Mouse (Mus musculus): ENCODE measurements around the gene Sf1. TPM values are rescaled to one million over a fixed set of nuclear protein-coding genes. Genes with fewer than 3 reads are reported as not detected.
A peak's percentile ranks its signal among the peaks of the same experiment; 100 is the strongest.

The Sf1 gene
- polyA plus RNA-seq, 1 experiment, result 140 TPM

- Histone ChIP-seq H3K27me3 (ENCODE audit: control insufficient read depth) (peaks cover 56% of the 10 kb centered on the region), H3K36me3 (ENCODE audit: control insufficient read depth) (no peaks in the 10 kb centered on the region), H3K9me3 (ENCODE audit: control insufficient read depth, low read length) (no peaks in the 10 kb centered on the region), H3K4me3 (replicated peaks) (peak within 1 kb of the TSS; percentile 48), H3K4me1 (ENCODE audit: control insufficient read depth) (peaks cover 6% of the 10 kb centered on the region)
- TF ChIP-seq GATA1 (IDR thresholded peaks at IDR 0.05; ENCODE audit: low read length) (no peak), TAL1 (IDR thresholded peaks at IDR 0.05; ENCODE audit: low read length) (no peak)
Observed at GRCm38 (mm10) chr19:6418233-6418879, 54.9 kb downstream of the Sf1 start, which contains the start of gene Nrxn2. TSS of gene Nrxn2 (plus strand) at chr19:6418731.

DNA sequence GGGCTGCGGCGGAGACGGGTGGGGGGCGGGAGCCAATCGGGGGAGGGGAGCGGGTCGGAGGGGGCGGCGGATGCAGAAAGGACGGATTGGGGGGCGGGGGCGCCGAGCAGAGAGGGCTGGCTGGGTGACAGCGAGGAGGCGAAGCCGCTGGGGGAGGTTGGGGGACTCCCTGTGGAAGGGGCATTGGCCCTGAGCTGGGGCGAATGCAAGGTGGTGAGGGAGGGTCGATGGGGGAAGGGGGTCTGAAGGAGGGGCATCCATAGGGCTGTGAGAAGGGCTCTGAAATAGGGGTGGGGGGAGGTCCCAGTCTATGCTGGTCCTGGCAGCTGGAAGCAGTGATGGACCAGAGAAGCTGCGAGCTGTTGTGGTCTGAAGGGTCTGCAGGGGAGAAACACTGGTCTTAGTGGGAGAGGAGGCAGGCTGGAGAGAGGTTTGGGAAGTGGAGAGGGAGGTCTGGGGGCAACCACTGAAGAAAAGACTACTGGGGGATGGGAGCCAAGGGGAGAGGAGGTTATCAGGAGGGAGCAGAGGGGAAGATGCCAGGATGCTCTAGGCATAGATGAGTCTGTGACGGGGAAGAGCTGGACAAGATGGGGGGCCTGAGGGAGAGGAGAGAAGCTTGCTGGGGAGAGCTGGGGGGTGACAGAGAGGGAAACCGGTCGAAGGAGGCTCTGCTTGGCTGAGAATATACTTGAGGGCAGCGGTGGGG is 55.6 kb downstream of the Sf1 start:
- H3K9me3 ChIP-seq (ENCODE audit: control insufficient read depth, low read length), result no peaks in the 10 kb centered on the region
- TF ChIP-seq GATA1 (IDR thresholded peaks at IDR 0.05; ENCODE audit: low read length) (no peak), TAL1 (IDR thresholded peaks at IDR 0.05; ENCODE audit: low read length) (no peak)
- H3K4me1 ChIP-seq (ENCODE audit: control insufficient read depth), result peaks cover 6% of the 10 kb centered on the region
- H3K27me3 ChIP-seq (ENCODE audit: control insufficient read depth), result peaks cover 62% of the 10 kb centered on the region
- H3K36me3 ChIP-seq (ENCODE audit: control insufficient read depth), result no peaks in the 10 kb centered on the region
- H3K4me3 ChIP-seq (replicated peaks), result no peak overlapping the region

GRCm38 (mm10) chr19:6419805-6420310 is 56.4 kb downstream of the Sf1 start:
- no peak overlapping the region for H3K4me3 ChIP-seq (replicated peaks)
- TF ChIP-seq TAL1 (IDR thresholded peaks at IDR 0.05; ENCODE audit: low read length), result no peak
- TF ChIP-seq GATA1 (IDR thresholded peaks at IDR 0.05; ENCODE audit: low read length), result no peak
- H3K4me1 ChIP-seq (ENCODE audit: control insufficient read depth), result peaks cover 6% of the 10 kb centered on the region
- H3K9me3 ChIP-seq (ENCODE audit: control insufficient read depth, low read length), result no peaks in the 10 kb centered on the region
- H3K27me3 ChIP-seq (ENCODE audit: control insufficient read depth), result peaks cover 68% of the 10 kb centered on the region
- H3K36me3 ChIP-seq (ENCODE audit: control insufficient read depth), result no peaks in the 10 kb centered on the region

DNA sequence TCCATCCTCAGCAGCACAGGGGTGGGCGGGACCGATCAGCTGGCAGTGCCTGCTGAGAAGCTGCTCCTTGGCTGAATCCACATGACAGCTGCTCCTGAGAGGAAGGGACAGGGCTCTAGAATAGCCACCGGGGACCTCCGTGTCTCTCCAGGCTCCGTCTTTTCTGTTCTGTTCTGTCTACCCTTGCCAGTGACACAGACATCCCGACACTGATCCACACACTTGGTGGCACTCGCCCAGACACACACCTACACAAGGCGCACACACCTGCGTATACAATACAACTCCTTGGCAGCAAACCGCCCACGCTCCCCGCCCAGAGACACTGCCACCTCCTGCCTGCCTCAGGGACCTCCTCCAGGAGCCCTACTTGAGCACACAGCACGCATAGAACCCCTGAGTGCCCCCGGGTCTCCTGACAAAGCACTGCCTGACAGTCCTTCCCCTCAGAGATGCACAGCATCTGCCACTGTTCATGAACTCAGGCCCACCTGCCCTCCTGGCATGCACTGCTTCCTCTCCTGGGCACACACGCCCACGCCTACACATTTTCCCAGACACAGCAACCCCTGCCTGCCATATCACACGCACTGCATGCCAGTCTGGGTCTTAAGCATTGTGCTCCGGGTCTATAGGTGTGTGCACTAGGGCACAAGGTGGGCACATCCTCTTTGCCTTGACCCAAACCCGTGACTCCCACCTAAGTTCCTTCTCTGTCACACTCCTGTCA is 57.2 kb downstream of the Sf1 start:
- Histone ChIP-seq H3K4me1 (ENCODE audit: control insufficient read depth) (peaks cover 6% of the 10 kb centered on the region), H3K9me3 (ENCODE audit: control insufficient read depth, low read length) (no peaks in the 10 kb centered on the region), H3K27me3 (ENCODE audit: control insufficient read depth) (peaks cover 73% of the 10 kb centered on the region), H3K36me3 (ENCODE audit: control insufficient read depth) (no peaks in the 10 kb centered on the region), H3K4me3 (replicated peaks) (no peak overlapping the region)
- TF ChIP-seq TAL1 (IDR thresholded peaks at IDR 0.05; ENCODE audit: low read length) (no peak), GATA1 (IDR thresholded peaks at IDR 0.05; ENCODE audit: low read length) (no peak)

DNA sequence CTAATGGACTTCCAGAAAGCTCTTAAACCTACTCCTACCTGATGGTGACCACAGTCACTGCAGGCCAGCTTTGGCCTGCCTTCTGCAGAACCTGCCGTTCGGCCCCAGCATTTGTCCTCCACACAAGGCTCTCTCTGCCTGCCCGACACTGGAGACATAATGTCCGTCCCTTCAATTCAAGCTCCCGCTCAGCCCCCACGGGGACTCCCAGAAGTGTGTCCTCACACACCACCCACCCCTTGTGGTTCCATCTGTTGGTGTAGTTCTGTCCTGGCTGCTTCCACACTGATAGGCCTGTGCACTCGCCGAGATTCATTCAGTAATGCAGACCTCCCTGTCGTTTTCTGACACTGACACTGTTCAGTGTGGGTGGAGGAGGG is 57.7 kb downstream of the Sf1 start:
- no peak overlapping the region for H3K4me3 ChIP-seq (replicated peaks)
- no peaks in the 10 kb centered on the region for H3K9me3 ChIP-seq (ENCODE audit: control insufficient read depth, low read length)
- TF ChIP-seq TAL1 (IDR thresholded peaks at IDR 0.05; ENCODE audit: low read length), result no peak
- no peak for TF ChIP-seq GATA1 (IDR thresholded peaks at IDR 0.05; ENCODE audit: low read length)
- H3K4me1 ChIP-seq (ENCODE audit: control insufficient read depth), result peaks cover 6% of the 10 kb centered on the region
- H3K36me3 ChIP-seq (ENCODE audit: control insufficient read depth), result no peaks in the 10 kb centered on the region
- peaks cover 76% of the 10 kb centered on the region for H3K27me3 ChIP-seq (ENCODE audit: control insufficient read depth)

DNA sequence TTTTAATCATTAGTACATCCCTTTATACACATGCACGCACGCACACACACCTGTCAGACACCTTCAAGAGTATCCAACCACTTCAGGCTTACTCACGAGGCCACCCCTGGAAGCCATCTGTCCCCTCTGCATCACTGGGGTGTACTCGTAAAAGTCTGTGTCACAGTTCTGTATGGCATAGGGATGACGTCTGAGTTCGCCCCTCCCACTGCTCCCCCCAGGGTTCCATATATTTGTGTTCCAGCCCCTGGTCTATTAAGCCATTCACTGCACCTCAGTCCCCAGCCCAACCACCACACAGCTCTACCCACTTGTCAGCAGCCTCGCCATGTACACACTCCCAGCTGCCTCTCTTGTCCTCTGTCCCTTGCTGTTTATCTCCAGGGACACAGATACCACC is 58.5 kb downstream of the Sf1 start:
- TF ChIP-seq TAL1 (IDR thresholded peaks at IDR 0.05; ENCODE audit: low read length), result no peak
- no peak for TF ChIP-seq GATA1 (IDR thresholded peaks at IDR 0.05; ENCODE audit: low read length)
- Histone ChIP-seq H3K9me3 (ENCODE audit: control insufficient read depth, low read length) (no peaks in the 10 kb centered on the region), H3K27me3 (ENCODE audit: control insufficient read depth) (peaks cover 76% of the 10 kb centered on the region), H3K4me1 (ENCODE audit: control insufficient read depth) (peaks cover 6% of the 10 kb centered on the region), H3K4me3 (replicated peaks) (no peak overlapping the region), H3K36me3 (ENCODE audit: control insufficient read depth) (no peaks in the 10 kb centered on the region)

- H3K9me3 ChIP-seq (ENCODE audit: control insufficient read depth, low read length), result no peaks in the 10 kb centered on the region; the same call in 1 of the 2 replicates
- no peak overlapping the region for H3K4me3 ChIP-seq (replicated peaks)
- H3K4me1 ChIP-seq (ENCODE audit: control insufficient read depth), result peaks cover 4% of the 10 kb centered on the region
- no peaks in the 10 kb centered on the region for H3K36me3 ChIP-seq (ENCODE audit: control insufficient read depth)
- TF ChIP-seq TAL1 (IDR thresholded peaks at IDR 0.05; ENCODE audit: low read length) (no peak), GATA1 (IDR thresholded peaks at IDR 0.05; ENCODE audit: low read length) (no peak)
- H3K27me3 ChIP-seq (ENCODE audit: control insufficient read depth), result peaks cover 76% of the 10 kb centered on the region
Observed at GRCm38 (mm10) chr19:6423241-6423640, 59.8 kb downstream of the Sf1 start.

DNA sequence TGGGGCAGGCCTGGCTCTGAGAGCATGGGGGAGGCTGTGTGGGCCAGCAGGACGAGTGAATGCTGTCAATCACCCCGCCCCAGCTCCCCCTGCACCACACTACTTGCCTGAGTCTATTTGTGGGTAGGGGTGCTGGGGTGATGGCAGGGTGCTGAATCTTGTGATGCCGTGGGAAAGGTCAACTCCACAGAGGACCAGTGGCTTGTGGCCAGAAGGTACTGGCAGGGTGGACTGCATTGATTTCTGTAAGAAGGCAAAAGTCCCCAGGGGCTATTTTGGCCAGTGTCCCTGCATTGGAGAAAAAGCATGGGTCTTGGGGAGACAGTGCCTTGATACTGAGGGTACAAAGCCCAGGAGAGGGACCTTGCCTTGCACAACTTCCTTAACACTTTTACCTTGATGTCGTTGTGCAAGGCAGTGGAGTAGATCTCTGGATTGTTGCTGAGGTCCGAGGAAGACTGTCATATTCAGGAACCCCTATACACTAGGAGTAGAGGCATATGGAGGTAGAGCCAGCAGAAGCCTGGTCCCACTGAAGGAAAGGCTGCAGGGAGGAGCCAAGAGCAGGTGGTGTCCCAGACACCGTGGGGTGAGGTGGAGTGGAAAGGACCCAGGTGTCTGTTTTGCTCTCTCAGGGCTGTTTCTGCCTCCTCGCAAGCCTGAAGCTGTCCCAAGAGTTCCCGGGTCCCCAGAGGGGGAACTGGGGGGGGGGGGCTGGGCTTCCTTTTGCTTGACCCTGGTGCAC is 60.8 kb downstream of the Sf1 start:
- no peak overlapping the region for H3K4me3 ChIP-seq (replicated peaks)
- no peaks in the 10 kb centered on the region for H3K36me3 ChIP-seq (ENCODE audit: control insufficient read depth)
- peaks cover 3% of the 10 kb centered on the region; the same call in 1 of the 2 replicates for H3K9me3 ChIP-seq (ENCODE audit: control insufficient read depth, low read length)
- peaks cover 76% of the 10 kb centered on the region for H3K27me3 ChIP-seq (ENCODE audit: control insufficient read depth)
- TF ChIP-seq GATA1 (IDR thresholded peaks at IDR 0.05; ENCODE audit: low read length), result no peak
- no peak for TF ChIP-seq TAL1 (IDR thresholded peaks at IDR 0.05; ENCODE audit: low read length)
- peaks cover 2% of the 10 kb centered on the region; the same call in 1 of the 2 replicates for H3K4me1 ChIP-seq (ENCODE audit: control insufficient read depth)
